Mouse (Mus musculus) bone marrow, adult 2 months (tissue): Measurements from ENCODE around the gene Fgd4. TPM values are rescaled to one million over a fixed set of nuclear protein-coding genes. Genes with fewer than 3 reads are reported as not detected.

ENCODE experiments used
- H3K27ac ChIP-seq: fragments of 200-500 bp; 2 replicates; pipeline ENCODE4 v1.5.1; 2012; ENCODE audit warnings: low read depth, mild to moderate bottlenecking, control low read depth, inconsistent platforms, low read length; ENCODE audit not compliant: control insufficient read depth, poor library complexity, insufficient read depth
- H3K4me1 ChIP-seq: fragments of 200-500 bp; 2 replicates; pipeline ENCODE4 v1.6.1; 2011; ENCODE audit warnings: low read length; ENCODE audit not compliant: control insufficient read depth, insufficient read depth
- H3K4me3 ChIP-seq: fragments of 200-500 bp; replicated peaks from 2 replicates; pipeline ENCODE3; 2011; ENCODE audit warnings: mild to moderate bottlenecking, low read depth, low read length, control low read depth; ENCODE audit not compliant: control insufficient read depth
- CTCF ChIP-seq: fragments of 200-500 bp; IDR thresholded peaks from 2 replicates; pipeline ENCODE4 v1.5.1; 2011; ENCODE audit warnings: low read length, control low read depth; ENCODE audit not compliant: control insufficient read depth, insufficient read depth
- POLR2A ChIP-seq: fragments of 200-500 bp; IDR thresholded peaks from 2 replicates; pipeline ENCODE4 v1.6.1; 2011; ENCODE audit warnings: low read depth, mild to moderate bottlenecking, control low read depth, low read length, borderline replicate concordance; ENCODE audit not compliant: control insufficient read depth
- WGBS: fragments of 180-500 bp; shearing (Covaris S2); methylation state at CpG from one replicate; pipeline ENCODE4 v1.1.7; 2018; 5-methylcytosine and 5-hydroxymethylcytosine counted together
- polyA plus RNA-seq: library from polyadenylated mRNA; stranded (reverse); fragments of >200 nt; gene quantifications from 2 replicates; pipeline ENCODE4 v1.2.4, GENCODE M21; 2011; ENCODE audit warnings: low replicate concordance; ENCODE audit not compliant: missing spikeins, insufficient read depth, insufficient read length

Gene Fgd4
- 5.0 and 11.9 TPM in 2 replicates for polyA plus RNA-seq

DNA sequence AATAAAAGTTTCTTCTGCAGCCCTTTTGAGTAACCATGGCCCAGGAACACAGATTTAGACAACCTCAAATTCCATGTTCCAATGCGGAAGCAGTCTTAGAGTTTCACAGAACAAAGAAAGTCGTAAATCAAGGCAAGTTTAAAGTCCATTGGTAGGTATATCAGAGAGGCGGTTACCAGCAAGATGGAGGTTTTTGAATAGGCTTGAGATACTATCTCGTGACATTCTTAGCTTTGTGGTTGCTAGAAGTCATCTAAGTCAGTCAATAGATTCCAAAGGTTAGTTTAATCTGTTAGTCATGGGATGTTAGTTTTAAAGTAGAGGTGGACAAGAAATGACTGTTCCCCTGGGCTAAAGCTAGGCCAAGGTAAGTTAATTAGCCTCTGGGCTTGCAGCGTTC lies at the start of gene Fgd4:
Gene Fgd4 (minus strand): TSS at position 89 of the 400 bp plus-strand sequence.
- H3K27ac ChIP-seq: no peak within 1 kb of the TSS
- 26% methylated on average over 5 of the region's 5 CpGs for WGBS
- peak within 1 kb of the TSS; percentile 49 for H3K4me3 ChIP-seq

DNA sequence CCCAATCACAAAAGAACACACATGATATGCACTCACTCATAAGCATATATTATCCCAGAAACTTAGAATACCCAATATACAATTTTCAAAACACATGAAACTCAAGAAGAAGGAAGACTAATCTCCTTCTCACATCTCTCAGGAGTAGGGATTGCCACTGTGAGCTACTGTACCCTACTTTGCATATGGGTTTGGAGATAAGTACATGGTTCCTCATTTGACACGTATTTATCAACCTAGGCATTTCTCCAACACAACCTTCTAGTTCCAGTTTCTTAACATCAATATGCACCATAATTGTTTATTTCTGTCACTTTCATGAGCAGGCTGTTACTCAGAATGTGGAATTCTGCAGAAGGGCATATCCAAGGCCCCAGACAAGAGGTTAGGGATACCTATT lies 44.8 kb upstream of the Fgd4 start:
- Histone ChIP-seq H3K27ac (no peak overlapping the region), H3K4me1 (no peaks in the 10 kb centered on the region), H3K4me3 (no peak overlapping the region)
- 9% methylated on average over 1 of the region's 1 CpGs for WGBS
- no peak for TF ChIP-seq POLR2A
- no peak for TF ChIP-seq CTCF

More for the DNA sequence above, at the start of gene Fgd4:
- H3K4me1 ChIP-seq: no peaks in the 10 kb centered on the region; the same call in 1 of the 2 replicates
- TF ChIP-seq POLR2A: no peak
- no peak for TF ChIP-seq CTCF

DNA sequence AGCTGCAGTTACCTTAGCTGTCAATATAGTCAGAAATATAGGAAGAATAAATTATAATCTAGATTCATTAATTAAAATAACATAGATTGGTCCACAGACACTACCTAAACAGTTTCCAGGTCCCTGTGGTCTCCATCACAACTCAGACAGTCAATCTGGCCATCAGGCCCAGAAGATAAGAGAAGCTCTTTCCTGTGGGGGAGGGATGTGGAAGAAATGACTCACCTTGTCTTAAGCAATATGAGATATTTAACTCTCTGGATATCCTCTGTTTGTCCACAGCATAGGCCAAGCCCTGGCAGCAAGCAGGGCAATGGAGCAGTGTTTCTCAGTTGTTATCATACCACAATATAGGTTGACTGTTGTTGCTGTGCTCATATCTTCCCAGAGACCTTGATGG lies 33.4 kb upstream of the Fgd4 start:
- Histone ChIP-seq H3K27ac (no peak overlapping the region), H3K4me1 (no peaks in the 10 kb centered on the region)
- no peak for TF ChIP-seq POLR2A
- no peak for TF ChIP-seq CTCF

DNA sequence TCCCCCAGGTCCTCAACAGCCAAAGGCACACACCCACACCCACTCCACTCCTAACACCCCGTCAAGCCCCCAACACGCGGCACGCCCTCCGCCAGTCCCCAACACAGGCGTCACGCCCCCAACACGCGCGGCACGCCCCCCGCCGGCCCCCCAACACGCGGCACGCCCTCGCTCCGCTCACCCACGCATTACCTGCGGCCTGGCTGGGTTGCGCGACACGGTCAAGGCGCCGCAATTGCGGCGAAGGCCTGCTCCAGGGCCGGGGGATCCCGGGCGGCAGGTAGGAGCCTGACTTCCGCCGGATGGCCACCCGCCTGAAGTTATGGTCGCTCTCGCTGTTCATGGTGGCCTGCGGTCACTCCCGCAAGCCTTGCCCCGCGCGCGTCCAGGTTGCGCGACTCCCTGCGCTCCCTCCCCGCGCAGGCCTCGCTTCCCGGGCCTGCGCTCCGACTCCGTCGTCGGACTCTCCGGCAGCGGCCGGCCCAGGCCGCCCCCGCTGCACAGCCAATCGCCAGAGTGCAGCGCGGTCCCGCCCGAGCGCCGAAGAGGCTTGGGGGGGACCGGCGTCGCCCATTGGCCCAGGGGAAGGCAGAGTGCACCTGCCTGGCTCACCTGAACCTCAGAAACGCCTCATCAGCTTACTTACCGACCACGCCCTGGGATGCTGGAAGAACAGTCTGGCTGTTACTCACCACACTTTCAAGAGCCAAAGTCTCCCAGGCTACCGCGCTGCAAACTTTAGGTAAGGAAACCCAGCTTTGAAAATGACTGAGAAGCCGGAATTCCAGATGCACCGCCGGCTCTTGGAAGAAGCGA lies 555 bp downstream of the Fgd4 start:
- TF ChIP-seq POLR2A (no peak), CTCF (no peak)
- Histone ChIP-seq H3K27ac (no peak overlapping the region), H3K4me3 (peak overlapping the region; percentile 49), H3K4me1 (no peaks in the 10 kb centered on the region; the same call in 1 of the 2 replicates)
- under 1% methylated on average over 76 of the region's 77 CpGs for WGBS

More for the DNA sequence above, 33.4 kb upstream of the Fgd4 start:
- H3K4me3 ChIP-seq: no peak overlapping the region

DNA sequence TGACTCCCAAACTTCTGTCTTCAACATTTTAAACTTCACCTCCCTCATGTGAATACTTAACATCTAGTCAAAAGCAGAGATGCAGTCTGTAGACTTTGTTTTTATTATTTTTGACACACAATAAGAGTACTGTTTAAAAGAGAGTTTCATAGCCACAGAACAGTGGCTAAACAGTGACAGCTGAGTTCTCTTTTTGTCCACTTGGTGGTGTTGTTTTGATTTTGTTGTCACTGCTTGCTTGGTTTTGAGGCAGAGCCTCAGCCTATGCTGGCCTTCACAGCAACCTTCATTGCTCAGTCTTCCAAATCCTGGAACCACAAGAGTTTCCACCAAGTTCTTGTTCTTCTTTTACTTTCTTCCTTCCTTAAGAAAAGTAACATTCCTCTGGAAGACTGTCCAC lies 3.8 kb downstream of the Fgd4 start:
- Histone ChIP-seq H3K4me3 (no peak overlapping the region), H3K4me1 (no peaks in the 10 kb centered on the region; the same call in 1 of the 2 replicates), H3K27ac (no peak overlapping the region)
- no peak for TF ChIP-seq POLR2A
- TF ChIP-seq CTCF: no peak

DNA sequence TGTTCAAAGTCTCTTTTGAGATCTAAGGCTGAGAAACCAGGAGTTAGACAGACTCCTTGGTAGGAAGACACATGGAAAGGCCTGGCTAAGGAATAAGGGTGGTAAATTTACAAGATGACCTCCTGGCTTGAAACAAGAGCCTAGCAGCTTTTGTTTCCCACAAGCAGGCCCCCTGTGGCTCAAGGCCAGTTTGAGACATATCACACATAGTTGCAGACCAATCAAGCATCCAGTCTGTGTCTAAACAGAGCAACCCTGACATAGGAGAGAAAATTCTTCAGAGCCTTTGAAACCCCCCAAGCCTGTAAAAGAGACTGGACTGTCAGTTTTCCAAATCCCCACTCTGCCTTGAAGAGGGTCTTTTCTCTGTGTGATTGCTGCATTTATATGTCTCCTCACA lies 7.7 kb downstream of the Fgd4 start:
- no peak for TF ChIP-seq POLR2A
- TF ChIP-seq CTCF: no peak
- H3K4me3 ChIP-seq: no peak overlapping the region
- H3K27ac ChIP-seq: no peak overlapping the region
- no peaks in the 10 kb centered on the region for H3K4me1 ChIP-seq

DNA sequence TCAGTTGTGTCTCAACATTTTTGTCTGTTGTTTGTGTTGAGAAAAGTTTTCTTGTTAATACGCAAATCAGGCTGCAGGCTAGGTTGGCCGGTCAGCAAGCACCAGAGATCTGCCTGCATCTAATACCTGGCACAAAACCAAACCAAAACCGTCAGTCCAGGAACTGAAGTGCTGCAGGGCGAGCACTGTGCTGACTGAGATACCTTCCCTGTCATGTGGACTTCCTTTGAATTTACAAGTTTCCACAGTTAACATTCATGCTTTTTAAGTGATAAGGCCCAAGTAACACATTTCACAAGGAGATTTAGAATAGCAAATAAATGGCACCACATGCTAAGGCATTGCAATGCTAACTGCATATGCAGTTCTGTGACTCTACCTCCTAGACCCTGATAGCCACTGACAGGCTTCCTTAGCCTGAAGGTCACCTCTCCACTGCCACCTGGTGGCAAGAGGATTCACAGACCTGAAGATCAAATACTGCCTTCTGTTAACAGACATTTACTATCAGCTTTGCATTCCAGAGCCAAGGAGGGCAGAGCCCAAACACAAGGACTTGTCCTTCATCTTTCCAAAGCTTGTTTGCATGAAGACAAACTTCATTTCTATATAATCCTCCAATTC lies 15.8 kb downstream of the Fgd4 start:
- Histone ChIP-seq H3K27ac (no peak overlapping the region), H3K4me3 (no peak overlapping the region), H3K4me1 (peaks cover 1% of the 10 kb centered on the region; the same call in 1 of the 2 replicates)
- TF ChIP-seq POLR2A (no peak), CTCF (peak; percentile 87)
- 30% methylated on average over 4 of the region's 4 CpGs for WGBS

DNA sequence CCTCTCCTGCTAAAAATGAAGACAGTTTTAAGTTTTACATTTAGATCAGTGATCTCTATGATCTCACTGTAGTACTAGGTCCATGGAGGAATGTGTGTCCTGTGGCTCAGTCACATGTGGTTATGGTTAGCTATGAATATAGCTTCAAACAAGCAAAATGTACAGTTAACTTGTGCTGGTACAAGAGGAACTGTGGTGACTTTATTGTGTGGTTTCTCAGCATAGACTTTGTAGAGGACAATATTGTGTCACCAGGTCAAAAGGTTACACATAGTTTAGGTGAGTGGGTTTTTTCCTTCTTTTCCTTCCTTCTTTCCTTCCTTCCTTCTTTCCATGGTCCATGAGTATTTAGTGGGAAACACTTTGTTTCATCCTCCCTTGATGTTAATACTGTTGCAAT lies 23.8 kb downstream of the Fgd4 start:
- Histone ChIP-seq H3K27ac (no peak overlapping the region), H3K4me3 (no peak overlapping the region), H3K4me1 (peaks cover 1% of the 10 kb centered on the region)
- TF ChIP-seq POLR2A (no peak), CTCF (no peak)
